ENCODE assay signal across 8 mouse cellular contexts in the genomic region with DNA sequence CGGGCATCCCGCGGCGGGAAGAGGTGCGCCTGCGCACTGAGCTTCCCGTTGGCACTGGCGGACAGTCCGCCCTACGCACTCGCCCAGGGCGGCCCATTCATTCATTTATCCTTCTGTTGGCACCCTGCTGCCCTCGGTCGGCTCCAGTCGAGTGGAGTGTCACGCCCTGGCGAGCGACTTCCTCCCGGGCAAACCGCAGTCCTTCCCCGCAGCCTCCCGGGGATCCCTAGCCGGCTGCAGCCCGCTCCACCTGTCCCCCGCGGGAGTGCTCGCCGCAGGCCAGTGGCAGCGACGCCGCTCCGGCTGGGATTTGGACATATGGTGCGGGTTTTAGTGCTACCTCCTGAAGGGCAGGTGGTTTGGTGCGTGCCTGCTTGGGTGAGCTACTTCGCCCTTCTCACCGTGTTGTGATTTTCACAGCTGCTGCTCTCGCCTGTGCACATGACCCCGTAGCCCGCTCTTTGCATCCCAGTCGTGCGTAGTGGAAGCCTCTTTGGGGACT. TPM values are rescaled to one million over a fixed set of nuclear protein-coding genes. Genes with fewer than 3 reads are reported as not detected.
DNase-seq lines count a peak whose midpoint lies in the region; ATAC-seq and TF ChIP-seq lines count a peak whose summit lies in the region.

No protein-coding gene starts in this region.

- peak overlapping the region; percentile 72 for H3K9ac ChIP-seq in kidney, embryonic 14.5 days (ENCODE audit: low read depth, low read length)
- peak overlapping the region; percentile 87 for H3K9ac ChIP-seq in hindbrain, embryonic 13.5 days
- peak overlapping the region; percentile 80 for H3K9ac ChIP-seq in midbrain, embryonic 12.5 days (replicated peaks)

- WGBS in kidney, embryonic 14.5 days: under 1% methylated on average over 37 of the region's 41 CpGs
- under 1% methylated on average over 41 of the region's 41 CpGs for WGBS in hindbrain, embryonic 13.5 days
- WGBS in midbrain, embryonic 12.5 days: under 1% methylated on average over 41 of the region's 41 CpGs

- no peak for TF ChIP-seq CTCF in brain, embryonic 14.5 days (IDR thresholded peaks at IDR 0.05; ENCODE audit: borderline replicate concordance, extremely low read depth, insufficient read depth, insufficient read length)

- TF ChIP-seq POLR2A in brain, embryonic 14.5 days (IDR thresholded peaks at IDR 0.05; ENCODE audit: borderline replicate concordance, extremely low read depth, insufficient read depth, insufficient read length, poor library complexity, severe bottlenecking): 0 out of 2 replicates have a peak, but pooled peaks have one; percentile 2

- H3K27me3 ChIP-seq in kidney, embryonic 14.5 days (ENCODE audit: control insufficient read depth, insufficient read depth, low read length): no peaks in the 10 kb centered on the region
- no peaks in the 10 kb centered on the region for H3K27me3 ChIP-seq in hindbrain, embryonic 13.5 days
- no peaks in the 10 kb centered on the region for H3K27me3 ChIP-seq in midbrain, embryonic 12.5 days

- no peaks in the 10 kb centered on the region for H3K9me3 ChIP-seq in kidney, embryonic 14.5 days (ENCODE audit: control insufficient read depth, low read length)
- H3K9me3 ChIP-seq in hindbrain, embryonic 13.5 days: no peaks in the 10 kb centered on the region
- peaks cover 3% of the 10 kb centered on the region; the same call in 1 of the 2 replicates for H3K9me3 ChIP-seq in midbrain, embryonic 12.5 days

- DNase-seq in kidney, postnatal 36 days: no peak
- no peak for DNase-seq in brain, embryonic 14.5 days (ENCODE audit: low read depth)
- no peak for DNase-seq in right cerebral cortex, postnatal 36 days (ENCODE audit: low spot score in 2 of 2)
- DNase-seq in cerebellum, postnatal 14 days: no peak
- no peak for DNase-seq in ovary, postnatal 10 days (ENCODE audit: low spot score)

- H3K36me3 ChIP-seq in kidney, embryonic 14.5 days (ENCODE audit: control insufficient read depth, insufficient read depth, low read length): peaks cover 12% of the 10 kb centered on the region
- peaks cover 7% of the 10 kb centered on the region; the same call in 1 of the 2 replicates for H3K36me3 ChIP-seq in hindbrain, embryonic 13.5 days
- H3K36me3 ChIP-seq in midbrain, embryonic 12.5 days: peaks cover 9% of the 10 kb centered on the region

- H3K27ac ChIP-seq in kidney, embryonic 14.5 days (ENCODE audit: low read depth, low read length): peak overlapping the region; percentile 66
- peak overlapping the region; percentile 84 for H3K27ac ChIP-seq in hindbrain, embryonic 13.5 days
- peak overlapping the region; percentile 86 for H3K27ac ChIP-seq in midbrain, embryonic 12.5 days (replicated peaks)

- peak overlapping the region; percentile 63 for H3K4me2 ChIP-seq in kidney, embryonic 14.5 days (replicated peaks; ENCODE audit: low read depth, low read length)
- peak overlapping the region; percentile 90 for H3K4me2 ChIP-seq in hindbrain, embryonic 13.5 days
- peak overlapping the region; percentile 82 for H3K4me2 ChIP-seq in midbrain, embryonic 12.5 days (replicated peaks)

- peak overlapping the region; percentile 75 for H3K4me3 ChIP-seq in kidney, embryonic 14.5 days (ENCODE audit: low read length)
- peak overlapping the region; percentile 90 for H3K4me3 ChIP-seq in hindbrain, embryonic 13.5 days
- peak overlapping the region; percentile 90 for H3K4me3 ChIP-seq in midbrain, embryonic 12.5 days

- ATAC-seq in kidney, embryonic 14.5 days (ENCODE audit: low FRiP score, low TSS enrichment): peak; percentile 90
- ATAC-seq in hindbrain, embryonic 13.5 days (ENCODE audit: low FRiP score): peak; percentile 94
- ATAC-seq in midbrain, embryonic 12.5 days (ENCODE audit: low FRiP score, low read depth): peak; percentile 93

- peaks cover 7% of the 10 kb centered on the region; the same call in 1 of the 2 replicates for H3K4me1 ChIP-seq in kidney, embryonic 14.5 days (ENCODE audit: control insufficient read depth, insufficient read depth, low read length)
- peaks cover 16% of the 10 kb centered on the region for H3K4me1 ChIP-seq in hindbrain, embryonic 13.5 days (replicated peaks)
- peaks cover 19% of the 10 kb centered on the region for H3K4me1 ChIP-seq in midbrain, embryonic 12.5 days

RNA-seq across cellular contexts. Expression of a gene that starts 0.4 kb away (rescaled TPM):
- polyA plus RNA-seq in kidney, embryonic 14.5 days (2014; fragmentation: Nextera tagmentation; extraction: Ambion mirVana): 30.2 and 48.6 TPM in 2 replicates
- 48.7 and 67.4 TPM in 2 replicates for polyA plus RNA-seq in brain, embryonic 14.5 days (2012; rRNA removed)
- polyA plus RNA-seq in hindbrain, embryonic 13.5 days (2015; fragmentation: Nextera tagmentation; extraction: Ambion mirVana): 40.6 and 41.1 TPM in 2 replicates
- 45.6 and 51.0 TPM in 2 replicates for polyA plus RNA-seq in midbrain, embryonic 12.5 days (2016; fragmentation: Nextera tagmentation; extraction: Ambion mirVana)

RNA-seq across cellular contexts. Expression of a gene that starts 38.4 kb away (rescaled TPM):
- polyA plus RNA-seq in kidney, embryonic 14.5 days (2014; fragmentation: Nextera tagmentation; extraction: Ambion mirVana): 2.0 and 2.7 TPM in 2 replicates
- polyA plus RNA-seq in brain, embryonic 14.5 days (2012; rRNA removed): 7.1 and 7.3 TPM in 2 replicates
- polyA plus RNA-seq in hindbrain, embryonic 13.5 days (2015; fragmentation: Nextera tagmentation; extraction: Ambion mirVana): 5.9 and 6.7 TPM in 2 replicates
- polyA plus RNA-seq in midbrain, embryonic 12.5 days (2016; fragmentation: Nextera tagmentation; extraction: Ambion mirVana): 5.8 and 8.0 TPM in 2 replicates
